Mouse (Mus musculus): Measurements from ENCODE around the gene Gpx2.

Gpx2 gene

GRCm38 (mm10) chr12:76816720-76817119, 21.4 kb upstream of the Gpx2 start:
- no peak for TF ChIP-seq GATA4 (IDR thresholded peaks at IDR 0.05; ENCODE audit: insufficient replicate concordance, low read length)

GRCm38 (mm10) chr12:76814120-76814519, 18.8 kb upstream of the Gpx2 start:
- no peak for TF ChIP-seq GATA4 (IDR thresholded peaks at IDR 0.05; ENCODE audit: insufficient replicate concordance, low read length)

DNA sequence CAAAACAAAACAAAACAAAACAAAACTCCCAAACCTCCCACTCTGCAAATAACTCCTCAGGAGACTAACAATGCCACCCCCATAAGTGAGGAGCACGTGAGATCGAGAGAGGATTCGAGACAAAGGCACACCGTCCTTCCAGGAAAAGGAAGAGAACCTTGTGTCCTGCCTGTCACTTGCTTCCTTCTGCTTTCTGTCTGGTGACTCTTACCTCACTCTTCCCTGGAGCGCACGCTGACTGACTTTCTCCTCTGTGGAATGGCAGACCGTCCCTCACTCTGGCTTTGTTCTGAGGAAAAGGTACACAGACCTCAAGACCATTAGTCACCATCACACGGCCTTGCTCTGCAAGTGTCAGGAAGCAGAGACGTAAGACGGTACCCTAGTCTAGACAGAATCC, 18.2 kb upstream of the Gpx2 start:
- no peak for TF ChIP-seq GATA4 (IDR thresholded peaks at IDR 0.05; ENCODE audit: insufficient replicate concordance, low read length)

DNA sequence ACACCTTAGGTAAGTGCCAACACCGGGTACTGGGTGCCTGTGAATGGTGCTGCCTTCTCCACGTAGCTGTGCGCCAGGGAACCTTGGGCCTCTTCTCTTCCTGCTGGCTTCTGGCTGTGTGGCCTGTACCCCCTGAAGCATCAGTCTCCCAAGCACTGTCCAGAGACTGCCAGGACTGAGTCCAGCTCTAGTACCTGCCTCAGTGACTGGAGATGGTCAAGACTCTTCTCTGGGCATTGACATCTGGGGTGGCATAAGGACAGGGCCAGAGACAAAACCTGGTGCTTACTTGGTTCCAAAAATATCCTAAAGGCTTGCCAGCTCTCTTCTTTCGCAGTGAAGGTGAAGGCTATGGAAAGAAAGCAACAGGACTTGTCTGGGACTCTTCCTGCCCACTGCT, 15.7 kb upstream of the Gpx2 start:
- no peak for TF ChIP-seq GATA4 (IDR thresholded peaks at IDR 0.05; ENCODE audit: insufficient replicate concordance, low read length)

DNA sequence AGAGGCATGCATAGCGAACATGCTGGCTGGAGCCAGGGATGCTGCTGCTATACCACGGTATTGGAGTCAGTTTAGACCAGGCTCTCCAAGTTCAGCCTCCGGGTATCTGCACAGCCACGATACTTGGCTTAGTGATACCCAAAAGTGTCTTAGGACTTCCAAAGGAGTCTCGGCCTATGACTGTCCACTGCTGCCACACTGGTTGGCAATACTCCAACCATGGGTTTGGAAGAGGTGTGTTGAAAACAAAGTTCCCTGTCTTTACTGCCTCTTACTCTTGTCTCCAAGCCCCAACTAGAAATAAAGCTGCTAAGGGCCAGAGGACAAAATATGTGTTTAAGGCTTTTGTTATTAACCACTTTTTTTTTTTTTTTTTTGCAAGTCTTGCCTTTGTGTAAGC, 15.1 kb upstream of the Gpx2 start:
- TF ChIP-seq GATA4 (IDR thresholded peaks at IDR 0.05; ENCODE audit: insufficient replicate concordance, low read length) = no peak

- no peak for TF ChIP-seq GATA4 (IDR thresholded peaks at IDR 0.05; ENCODE audit: insufficient replicate concordance, low read length)
These were observed 12.4 kb upstream of the Gpx2 start for GRCm38 (mm10) chr12:76807796-76808195.

- TF ChIP-seq GATA4 (IDR thresholded peaks at IDR 0.05; ENCODE audit: insufficient replicate concordance, low read length) = no peak
These were observed 9.9 kb upstream of the Gpx2 start for GRCm38 (mm10) chr12:76805056-76805811.

DNA sequence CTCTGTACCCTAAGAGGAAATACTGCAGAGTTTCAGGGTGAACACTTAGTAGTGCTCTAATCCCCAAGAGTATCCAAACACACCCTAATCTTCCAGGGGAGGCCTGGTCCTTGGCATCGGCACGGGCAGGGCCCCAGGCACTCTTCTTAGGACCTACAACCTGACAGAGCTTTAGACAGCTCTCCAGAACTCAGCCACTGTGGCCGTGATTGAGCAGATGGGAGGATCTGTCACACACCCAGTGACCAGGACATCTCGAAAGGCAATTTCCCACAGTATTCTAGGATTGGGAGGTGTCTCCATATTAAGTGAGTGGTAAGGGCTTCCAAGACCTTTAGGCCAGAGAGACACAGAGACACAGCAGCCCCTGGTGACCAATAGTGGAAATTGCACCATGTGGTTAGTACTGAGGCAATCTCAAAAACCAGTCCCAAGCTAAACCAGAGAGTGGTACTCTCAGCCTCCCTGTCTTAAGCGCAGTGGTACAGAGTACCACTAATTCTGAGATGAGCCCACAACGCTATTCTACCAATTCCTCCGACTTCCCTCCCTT, 8.4 kb upstream of the Gpx2 start:
- TF ChIP-seq GATA4 (IDR thresholded peaks at IDR 0.05; ENCODE audit: insufficient replicate concordance, low read length) = no peak

DNA sequence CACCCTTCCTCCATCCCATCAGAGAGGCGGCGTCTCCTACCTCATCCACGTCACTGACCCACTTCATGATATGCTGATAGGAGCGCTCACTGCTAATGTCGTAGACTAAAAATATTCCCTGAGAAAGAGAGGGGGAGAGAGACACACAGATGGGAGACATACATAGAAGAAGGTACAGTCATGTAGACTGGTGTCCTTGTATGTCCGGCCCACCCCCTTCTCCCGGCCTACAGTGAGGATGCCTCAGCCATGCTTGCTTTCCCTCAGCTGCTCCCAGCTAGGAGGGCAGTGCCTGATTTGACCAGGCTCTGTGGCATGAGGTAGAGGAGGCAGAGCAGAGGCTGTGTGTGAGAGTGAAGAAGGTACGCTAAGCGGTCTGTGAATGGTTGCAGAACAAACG, 7.7 kb upstream of the Gpx2 start:
- no peak for TF ChIP-seq GATA4 (IDR thresholded peaks at IDR 0.05; ENCODE audit: insufficient replicate concordance, low read length)

DNA sequence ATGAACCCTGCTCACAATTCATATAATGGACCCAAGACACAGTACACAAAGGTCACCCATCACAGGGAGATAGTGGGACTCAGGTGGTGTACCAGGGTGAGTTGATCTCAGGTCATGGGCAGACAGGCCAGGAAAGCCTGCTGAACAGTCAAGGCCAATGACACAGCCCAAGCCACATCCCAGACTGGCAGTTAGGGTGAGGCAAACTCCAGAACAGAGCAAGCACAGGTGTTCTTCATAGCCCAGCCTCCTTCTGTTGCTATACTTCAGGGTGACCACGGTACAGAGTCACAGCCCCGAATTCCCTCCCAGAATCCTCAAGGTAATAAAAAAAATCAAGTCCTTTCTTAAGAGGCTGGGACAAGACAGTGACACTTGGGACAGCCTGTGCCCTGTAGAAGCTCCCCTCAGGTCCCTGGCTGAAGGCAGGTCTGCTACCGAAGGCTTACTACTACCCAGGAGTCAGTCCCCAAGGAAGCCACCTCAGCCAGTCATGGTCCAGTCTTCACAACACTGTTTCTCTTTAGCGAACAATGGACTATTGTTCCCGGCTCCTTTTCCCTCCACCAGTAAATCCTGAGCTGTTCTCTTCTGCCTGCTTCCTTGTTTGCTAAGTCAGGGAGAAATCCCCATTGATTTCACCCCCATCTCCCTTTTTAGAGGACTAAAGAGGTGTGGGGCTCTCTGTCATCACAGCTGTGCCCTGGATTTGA, 2.8 kb upstream of the Gpx2 start:
- no peak for TF ChIP-seq GATA4 (IDR thresholded peaks at IDR 0.05; ENCODE audit: insufficient replicate concordance, low read length)

GRCm38 (mm10) chr12:76796938-76797539, 1.7 kb upstream of the Gpx2 start:
- no peak for TF ChIP-seq GATA4 (IDR thresholded peaks at IDR 0.05; ENCODE audit: insufficient replicate concordance, low read length)

DNA sequence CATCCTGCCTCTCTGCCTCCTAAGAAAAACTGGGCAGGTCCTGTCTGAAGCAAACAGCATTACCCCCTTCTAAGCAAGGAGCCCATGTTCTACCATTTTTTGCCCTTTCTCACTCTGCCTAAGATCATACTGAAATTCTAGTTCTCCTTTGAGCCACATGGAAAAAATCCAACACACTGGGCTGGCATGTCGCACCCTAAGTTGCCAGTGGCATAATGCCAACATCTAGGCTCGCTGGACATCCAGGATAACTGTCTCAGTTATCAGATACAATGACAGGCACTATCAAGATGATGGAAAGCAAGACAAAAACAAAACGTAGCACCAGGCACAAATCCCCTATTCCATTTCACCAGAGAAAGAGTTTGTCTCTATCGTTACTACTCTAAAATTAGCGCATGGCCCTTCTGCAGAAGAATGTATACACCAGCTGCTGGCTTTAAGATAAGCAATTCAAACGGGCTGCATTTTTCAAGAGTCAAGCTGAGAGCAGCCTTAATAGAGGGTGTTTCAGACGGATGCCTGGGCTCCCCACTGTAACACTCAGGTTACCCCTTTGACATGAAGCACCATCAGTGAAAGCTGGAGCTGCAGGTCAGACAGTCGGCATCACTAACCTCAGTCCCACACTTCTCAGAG, 4.8 kb downstream of the Gpx2 start:
- no peak for TF ChIP-seq GATA4 (IDR thresholded peaks at IDR 0.05; ENCODE audit: insufficient replicate concordance, low read length)

- TF ChIP-seq GATA4 (IDR thresholded peaks at IDR 0.05; ENCODE audit: insufficient replicate concordance, low read length) = no peak
These were observed 11.2 kb downstream of the Gpx2 start for GRCm38 (mm10) chr12:76784056-76784619.

- no peak for TF ChIP-seq GATA4 (IDR thresholded peaks at IDR 0.05; ENCODE audit: insufficient replicate concordance, low read length)
These were observed 14.5 kb downstream of the Gpx2 start for GRCm38 (mm10) chr12:76780639-76781468.
